Mouse (Mus musculus): Measurements from ENCODE around the gene Qtrt1.

DNA sequence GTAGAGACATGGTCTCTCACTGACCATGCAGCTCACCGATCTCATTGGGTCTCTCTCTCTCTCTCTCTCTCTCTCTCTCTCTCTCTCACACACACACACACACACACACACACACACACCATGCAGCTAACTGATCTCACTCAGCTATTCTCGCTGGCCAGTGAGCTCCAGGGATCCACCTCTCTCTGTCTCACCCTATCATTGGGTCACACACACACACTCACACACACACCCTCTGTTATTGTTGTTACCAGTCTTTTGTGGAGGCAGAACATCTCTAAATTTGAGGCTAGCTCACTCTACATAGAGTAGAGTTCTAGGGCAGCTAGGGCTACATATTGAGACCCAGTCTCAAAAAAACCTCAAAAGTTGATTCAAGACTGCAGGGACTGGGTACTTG lies 14.9 kb downstream of the Qtrt1 start:
- TF ChIP-seq CTCF (IDR thresholded peaks at IDR 0.05) = no peak
- no peak for TF ChIP-seq POLR2A (IDR thresholded peaks at IDR 0.05; ENCODE audit: insufficient read depth, low read depth, low read length)
